Mouse (Mus musculus): Measurements from ENCODE around the gene Tor1a. TPM values are rescaled to one million over a fixed set of nuclear protein-coding genes. Genes with fewer than 3 reads are reported as not detected.

Tor1a gene
- polyA plus RNA-seq, 1 experiment from 2014 or later, result 106 TPM

GRCm38 (mm10) chr2:30994853-30995252, 27.1 kb upstream of the Tor1a start:
- Histone ChIP-seq H3K27me3 (ENCODE audit: control insufficient read depth, insufficient read depth, low read depth, low read length) (no peaks in the 10 kb centered on the region), H3K36me3 (ENCODE audit: control insufficient read depth, insufficient read depth, low read length) (peaks cover 6% of the 10 kb centered on the region; the same call in 1 of the 2 replicates), H3K27ac (ENCODE audit: low read length) (no peak overlapping the region), H3K4me2 (ENCODE audit: low read length) (no peak overlapping the region), H3K9ac (ENCODE audit: low read depth, low read length) (no peak overlapping the region), H3K4me1 (ENCODE audit: control insufficient read depth, insufficient read depth, low read length) (no peaks in the 10 kb centered on the region), H3K4me3 (ENCODE audit: low read depth, low read length) (no peak overlapping the region), H3K9me3 (replicated peaks; ENCODE audit: control insufficient read depth, low read length, poor library complexity, severe bottlenecking) (no peaks in the 10 kb centered on the region)
- 94% methylated on average over 4 of the region's 4 CpGs for WGBS
- ATAC-seq, result no peak

- H3K36me3 ChIP-seq (ENCODE audit: control insufficient read depth, insufficient read depth, low read length), result no peaks in the 10 kb centered on the region; the same call in 1 of the 2 replicates
- no peak overlapping the region for H3K4me2 ChIP-seq (ENCODE audit: low read length)
- no peaks in the 10 kb centered on the region for H3K27me3 ChIP-seq (ENCODE audit: control insufficient read depth, insufficient read depth, low read depth, low read length)
- no peak for ATAC-seq
- H3K9ac ChIP-seq (ENCODE audit: low read depth, low read length), result no peak overlapping the region
- H3K4me3 ChIP-seq (ENCODE audit: low read depth, low read length), result no peak overlapping the region
- no peaks in the 10 kb centered on the region for H3K4me1 ChIP-seq (ENCODE audit: control insufficient read depth, insufficient read depth, low read length)
- WGBS, result 93% methylated on average over 9 of the region's 9 CpGs
- H3K27ac ChIP-seq (ENCODE audit: low read length), result no peak overlapping the region
- H3K9me3 ChIP-seq (replicated peaks; ENCODE audit: control insufficient read depth, low read length, poor library complexity, severe bottlenecking), result no peaks in the 10 kb centered on the region
Observed at GRCm38 (mm10) chr2:30990221-30990620, 22.5 kb upstream of the Tor1a start.

GRCm38 (mm10) chr2:30985111-30986020, 17.6 kb upstream of the Tor1a start:
- no peaks in the 10 kb centered on the region for H3K27me3 ChIP-seq (ENCODE audit: control insufficient read depth, insufficient read depth, low read depth, low read length)
- ATAC-seq, result no peak
- no peak overlapping the region for H3K4me2 ChIP-seq (ENCODE audit: low read length)
- peaks cover 16% of the 10 kb centered on the region for H3K4me1 ChIP-seq (ENCODE audit: control insufficient read depth, insufficient read depth, low read length)
- H3K27ac ChIP-seq (ENCODE audit: low read length), result no peak overlapping the region
- no peak overlapping the region for H3K4me3 ChIP-seq (ENCODE audit: low read depth, low read length)
- 32% methylated on average over 17 of the region's 17 CpGs for WGBS
- H3K9me3 ChIP-seq (replicated peaks; ENCODE audit: control insufficient read depth, low read length, poor library complexity, severe bottlenecking), result no peaks in the 10 kb centered on the region
- H3K9ac ChIP-seq (ENCODE audit: low read depth, low read length), result no peak overlapping the region
- no peaks in the 10 kb centered on the region; the same call in 1 of the 2 replicates for H3K36me3 ChIP-seq (ENCODE audit: control insufficient read depth, insufficient read depth, low read length)

GRCm38 (mm10) chr2:30983024-30983423, 15.3 kb upstream of the Tor1a start:
- H3K4me1 ChIP-seq (ENCODE audit: control insufficient read depth, insufficient read depth, low read length), result peaks cover 16% of the 10 kb centered on the region
- H3K9me3 ChIP-seq (replicated peaks; ENCODE audit: control insufficient read depth, low read length, poor library complexity, severe bottlenecking), result no peaks in the 10 kb centered on the region
- ATAC-seq, result no peak
- peak overlapping the region; percentile 77 for H3K4me3 ChIP-seq (ENCODE audit: low read depth, low read length)
- H3K27me3 ChIP-seq (ENCODE audit: control insufficient read depth, insufficient read depth, low read depth, low read length), result no peaks in the 10 kb centered on the region
- H3K9ac ChIP-seq (ENCODE audit: low read depth, low read length), result no peak overlapping the region
- peaks cover 7% of the 10 kb centered on the region for H3K36me3 ChIP-seq (ENCODE audit: control insufficient read depth, insufficient read depth, low read length)
- H3K27ac ChIP-seq (ENCODE audit: low read length), result no peak overlapping the region
- H3K4me2 ChIP-seq (ENCODE audit: low read length), result peak overlapping the region; percentile 64
- 50% methylated on average over 7 of the region's 7 CpGs for WGBS

DNA sequence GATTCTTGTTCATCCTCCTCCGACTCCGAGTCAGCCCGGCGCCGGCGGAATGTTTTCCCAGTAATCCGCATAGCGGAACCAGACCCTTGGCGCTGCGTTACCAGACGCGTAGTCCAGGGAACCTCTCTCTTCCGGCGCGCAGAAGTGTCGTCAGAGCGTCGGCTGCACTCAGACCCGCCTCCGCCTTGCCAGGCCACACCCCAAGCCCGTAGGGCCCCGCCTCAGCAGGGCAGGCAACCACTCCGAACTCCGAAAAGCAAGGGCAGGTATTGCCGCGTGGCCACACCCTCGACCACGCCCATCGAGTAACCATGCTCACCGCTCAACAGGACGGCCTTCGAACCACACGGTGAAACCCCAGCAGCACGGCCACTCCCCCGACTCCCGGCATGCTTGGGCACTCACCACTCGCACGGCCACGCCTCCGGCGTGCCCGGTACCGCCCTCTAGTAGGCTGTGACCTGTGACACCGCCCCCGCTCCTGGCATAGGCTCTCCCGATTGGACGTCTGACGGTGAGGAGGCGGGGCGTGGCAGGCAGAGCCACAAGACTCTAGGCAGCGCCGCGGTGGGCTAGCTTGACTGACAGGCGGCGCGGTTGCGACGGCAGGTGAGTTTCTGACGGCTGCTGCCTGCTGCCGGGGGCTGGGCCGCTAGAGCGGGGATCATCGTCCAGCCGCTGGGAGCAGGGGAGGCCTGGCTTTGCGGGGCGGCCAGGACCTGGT, 14.2 kb upstream of the Tor1a start, which contains the start of the genes BC005624 and Usp20:
Gene BC005624 (minus strand): TSS at position 412 of the 724 bp plus-strand sequence.
Gene Usp20 (plus strand): TSS at position 490 of the 724 bp plus-strand sequence.
- H3K27me3 ChIP-seq (ENCODE audit: control insufficient read depth, insufficient read depth, low read depth, low read length), result no peaks in the 10 kb centered on the region
- H3K4me1 ChIP-seq (ENCODE audit: control insufficient read depth, insufficient read depth, low read length), result peaks cover 16% of the 10 kb centered on the region
- H3K27ac ChIP-seq (ENCODE audit: low read length), result peak within 1 kb of the TSS; percentile 81
- peaks cover 7% of the 10 kb centered on the region for H3K36me3 ChIP-seq (ENCODE audit: control insufficient read depth, insufficient read depth, low read length)
- H3K9me3 ChIP-seq (replicated peaks; ENCODE audit: control insufficient read depth, low read length, poor library complexity, severe bottlenecking), result no peaks in the 10 kb centered on the region
- WGBS, result under 1% methylated on average over 66 of the region's 66 CpGs
- H3K4me2 ChIP-seq (ENCODE audit: low read length), result peak within 1 kb of the TSS; percentile 80
- H3K4me3 ChIP-seq (ENCODE audit: low read depth, low read length), result peak within 1 kb of the TSS; percentile 77
- H3K9ac ChIP-seq (ENCODE audit: low read depth, low read length), result peak within 1 kb of the TSS; percentile 71
- ATAC-seq, result peak; percentile 98

DNA sequence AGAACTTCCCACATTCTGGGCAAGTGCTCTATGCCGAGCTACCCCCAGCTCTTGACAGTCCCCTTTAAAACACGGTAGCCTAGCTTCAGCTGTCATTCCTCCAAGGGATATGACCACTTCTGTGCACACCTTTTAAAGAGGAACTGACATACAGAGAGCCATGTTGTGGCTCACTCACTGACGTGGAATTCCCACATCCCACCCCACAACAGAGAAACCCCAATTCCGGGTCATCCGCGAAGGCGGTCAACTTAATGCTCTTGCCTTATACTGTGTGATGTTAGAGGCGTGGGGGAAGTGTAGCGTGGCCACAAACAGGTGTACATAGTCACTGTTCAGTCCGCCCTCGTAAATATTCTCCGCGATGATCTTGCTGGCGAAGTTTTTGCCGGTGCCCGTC, 907 bp downstream of the Tor1a start:
- no peaks in the 10 kb centered on the region for H3K27me3 ChIP-seq (ENCODE audit: control insufficient read depth, insufficient read depth, low read depth, low read length)
- H3K36me3 ChIP-seq (ENCODE audit: control insufficient read depth, insufficient read depth, low read length), result peaks cover 14% of the 10 kb centered on the region
- H3K27ac ChIP-seq (ENCODE audit: low read length), result no peak overlapping the region; the same call in 1 of the 2 replicates
- ATAC-seq, result peak; percentile 7; the same call in 1 of the 2 replicates
- H3K9me3 ChIP-seq (replicated peaks; ENCODE audit: control insufficient read depth, low read length, poor library complexity, severe bottlenecking), result no peaks in the 10 kb centered on the region
- H3K4me2 ChIP-seq (ENCODE audit: low read length), result peak overlapping the region; percentile 90
- peaks cover 12% of the 10 kb centered on the region for H3K4me1 ChIP-seq (ENCODE audit: control insufficient read depth, insufficient read depth, low read length)
- WGBS, result 21% methylated on average over 16 of the region's 16 CpGs
- H3K4me3 ChIP-seq (ENCODE audit: low read depth, low read length), result peak overlapping the region; percentile 74
- peak overlapping the region; percentile 72 for H3K9ac ChIP-seq (ENCODE audit: low read depth, low read length)

- 91% methylated on average over 8 of the region's 8 CpGs for WGBS
- no peaks in the 10 kb centered on the region for H3K9me3 ChIP-seq (replicated peaks; ENCODE audit: control insufficient read depth, low read length, poor library complexity, severe bottlenecking)
- H3K9ac ChIP-seq (ENCODE audit: low read depth, low read length), result no peak overlapping the region
- H3K4me1 ChIP-seq (ENCODE audit: control insufficient read depth, insufficient read depth, low read length), result peaks cover 12% of the 10 kb centered on the region
- no peak overlapping the region for H3K27ac ChIP-seq (ENCODE audit: low read length)
- ATAC-seq, result no peak
- peaks cover 24% of the 10 kb centered on the region for H3K36me3 ChIP-seq (ENCODE audit: control insufficient read depth, insufficient read depth, low read length)
- no peak overlapping the region for H3K4me2 ChIP-seq (ENCODE audit: low read length)
- no peak overlapping the region for H3K4me3 ChIP-seq (ENCODE audit: low read depth, low read length)
- H3K27me3 ChIP-seq (ENCODE audit: control insufficient read depth, insufficient read depth, low read depth, low read length), result no peaks in the 10 kb centered on the region
Observed at GRCm38 (mm10) chr2:30965627-30966026, 2.1 kb downstream of the Tor1a start.

DNA sequence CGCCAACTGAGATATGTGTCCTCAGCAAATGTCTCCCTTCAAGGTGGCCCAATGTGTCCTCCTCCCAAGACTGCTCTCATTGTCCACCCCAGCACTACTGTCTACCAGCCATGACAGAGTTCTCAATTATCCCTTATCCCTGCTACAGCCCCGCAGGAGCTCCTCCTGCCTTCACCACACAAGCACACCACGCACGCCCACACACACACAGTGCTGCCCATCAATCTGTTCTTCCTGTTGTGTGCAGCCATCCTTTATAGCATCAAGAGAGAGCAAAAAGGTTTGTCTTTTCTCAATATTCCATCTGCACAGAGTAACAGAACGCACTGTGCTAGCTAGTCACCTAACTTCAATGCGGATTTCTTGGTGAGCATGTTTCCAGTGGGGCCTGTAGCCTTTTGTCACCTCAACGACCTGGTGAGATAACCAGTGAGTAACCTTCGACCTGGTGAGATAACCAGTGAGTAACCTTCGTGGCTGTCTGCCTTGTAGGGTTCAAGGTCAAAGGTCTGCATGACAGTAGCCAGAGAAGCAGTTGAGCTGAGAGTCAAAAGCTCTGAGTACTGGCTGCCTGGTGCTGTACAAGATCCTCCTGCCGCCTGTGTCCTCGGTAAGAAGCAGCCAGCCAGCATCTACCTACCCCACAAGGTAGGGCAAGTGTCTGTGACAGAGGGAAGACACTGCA, 5.0 kb downstream of the Tor1a start:
- Histone ChIP-seq H3K4me3 (ENCODE audit: low read depth, low read length) (no peak overlapping the region), H3K27me3 (ENCODE audit: control insufficient read depth, insufficient read depth, low read depth, low read length) (no peaks in the 10 kb centered on the region), H3K27ac (ENCODE audit: low read length) (no peak overlapping the region), H3K9ac (ENCODE audit: low read depth, low read length) (no peak overlapping the region), H3K36me3 (ENCODE audit: control insufficient read depth, insufficient read depth, low read length) (peaks cover 37% of the 10 kb centered on the region), H3K9me3 (replicated peaks; ENCODE audit: control insufficient read depth, low read length, poor library complexity, severe bottlenecking) (no peaks in the 10 kb centered on the region), H3K4me2 (ENCODE audit: low read length) (no peak overlapping the region), H3K4me1 (ENCODE audit: control insufficient read depth, insufficient read depth, low read length) (peaks cover 12% of the 10 kb centered on the region)
- 93% methylated on average over 11 of the region's 11 CpGs for WGBS
- ATAC-seq, result no peak

Measured in midbrain, embryonic 16.5 days (tissue).